Mouse (Mus musculus) layer of hippocampus, postnatal 25 days (tissue): ENCODE measurements around the gene Syce3. TPM values are rescaled to one million over a fixed set of nuclear protein-coding genes. Genes with fewer than 3 reads are reported as not detected.

Experiments
- DNase-seq, 2 experiments: peaks; one replicate each; pipeline ENCODE4 v3.0.0; 2022; ENCODE audit warnings: mixed read lengths in 2 of 2, low spot score in 1 of 2; ENCODE audit errors: extremely low spot score in 1 of 2
- total RNA-seq, 2 experiments: library from RNA; stranded (reverse); gene quantifications; 2 replicates each; pipeline ENCODE4 v1.2.3; 2021

Gene Syce3
- total RNA-seq, 2 experiments from 2014 or later, result not detected

GRCm38 (mm10) chr15:89425711-89426121, 15.4 kb upstream of the Syce3 start, which contains the start of gene Cpt1b:
TSS of gene Cpt1b (minus strand) at chr15:89425863.
- no peak for DNase-seq

GRCm38 (mm10) chr15:89424621-89425020, 14.3 kb upstream of the Syce3 start:
- no peak for DNase-seq

GRCm38 (mm10) chr15:89421938-89422337, 11.6 kb upstream of the Syce3 start:
- DNase-seq, result no peak

- DNase-seq, result no peak
These were observed 5.0 kb upstream of the Syce3 start for GRCm38 (mm10) chr15:89415282-89415681.

- DNase-seq, result no peak
These were observed 3.6 kb downstream of the Syce3 start for GRCm38 (mm10) chr15:89406691-89407090.

GRCm38 (mm10) chr15:89404831-89405623, 5.3 kb downstream of the Syce3 start:
- DNase-seq, result no peak

- no peak for DNase-seq
These were observed 7.8 kb downstream of the Syce3 start for GRCm38 (mm10) chr15:89402471-89402870.

- no peak for DNase-seq
These were observed 10.6 kb downstream of the Syce3 start for GRCm38 (mm10) chr15:89399716-89400115.

GRCm38 (mm10) chr15:89398146-89398545, 12.2 kb downstream of the Syce3 start:
- no peak for DNase-seq

GRCm38 (mm10) chr15:89396883-89397282, 13.4 kb downstream of the Syce3 start:
- no peak for DNase-seq

GRCm38 (mm10) chr15:89390081-89390480, 20.2 kb downstream of the Syce3 start:
- DNase-seq, result no peak

- DNase-seq, result no peak
These were observed 23.2 kb downstream of the Syce3 start for GRCm38 (mm10) chr15:89387127-89387526.

GRCm38 (mm10) chr15:89384617-89385016, 25.7 kb downstream of the Syce3 start, which contains the start of gene Klhdc7b:
TSS of gene Klhdc7b (plus strand) at chr15:89384917.
- no peak for DNase-seq

GRCm38 (mm10) chr15:89379429-89379828, 30.9 kb downstream of the Syce3 start:
- no peak for DNase-seq

- no peak for DNase-seq
These were observed 31.4 kb downstream of the Syce3 start, which contains the start of gene Odf3b for GRCm38 (mm10) chr15:89378831-89379401. TSS of gene Odf3b (minus strand) at chr15:89379282.

- no peak for DNase-seq
These were observed 32.1 kb downstream of the Syce3 start for GRCm38 (mm10) chr15:89377938-89378828.

- DNase-seq, result no peak
These were observed 32.9 kb downstream of the Syce3 start for GRCm38 (mm10) chr15:89377362-89377761.

- no peak for DNase-seq
These were observed 33.3 kb downstream of the Syce3 start, which contains the start of gene Tymp for GRCm38 (mm10) chr15:89376957-89377356. TSS of gene Tymp (minus strand) at chr15:89377039.

- no peak for DNase-seq
These were observed 34.3 kb downstream of the Syce3 start for GRCm38 (mm10) chr15:89376040-89376439.

GRCm38 (mm10) chr15:89374801-89375534, 35.3 kb downstream of the Syce3 start:
- no peak for DNase-seq
